Mouse (Mus musculus) midbrain, embryonic 10.5 days (tissue): ENCODE measurements around the gene Olfr1377. TPM values are rescaled to one million over a fixed set of nuclear protein-coding genes. Genes with fewer than 3 reads are reported as not detected.
"Not testable (repeated sequence)": the region's sequence is repeated elsewhere in the genome, so short reads cannot be mapped to it uniquely, and the experiment has no call there.

Experiments
- DNase-seq: peaks from one replicate; pipeline ENCODE4 v3.0.0-alpha.2; 2017; ENCODE audit warnings: low spot score
- H3K27ac ChIP-seq: fragments of 300-500 bp; sonication (generic); replicated peaks from 2 replicates; pipeline ENCODE4 v1.5.1; 2016; ENCODE audit warnings: mild to moderate bottlenecking
- H3K27me3 ChIP-seq: fragments of 300-500 bp; sonication (generic); 2 replicates; pipeline ENCODE4 v1.6.1; 2016; ENCODE audit warnings: low read depth, mild to moderate bottlenecking; ENCODE audit not compliant: poor library complexity, severe bottlenecking
- H3K36me3 ChIP-seq: fragments of 300-500 bp; sonication (generic); 2 replicates; pipeline ENCODE4 v1.6.1; 2016; ENCODE audit warnings: mild to moderate bottlenecking, moderate library complexity
- H3K4me1 ChIP-seq: fragments of 300-500 bp; sonication (generic); 2 replicates; pipeline ENCODE4 v1.6.1; 2016
- H3K4me3 ChIP-seq: fragments of 300-500 bp; sonication (generic); 2 replicates; pipeline ENCODE4 v1.5.1; 2016; ENCODE audit warnings: mild to moderate bottlenecking, moderate library complexity
- H3K9me3 ChIP-seq: fragments of 300-500 bp; sonication (generic); replicated peaks from 2 replicates; pipeline ENCODE4 v1.6.1; 2016; ENCODE audit warnings: mild to moderate bottlenecking
- WGBS: fragments of 180-500 bp; shearing (Covaris S2); methylation state at CpG from one replicate; pipeline ENCODE4 v1.1.7; 2016; 5-methylcytosine and 5-hydroxymethylcytosine counted together
- polyA plus RNA-seq: library from polyadenylated mRNA; unstranded; fragments of >200 nt; fragmentation: Nextera tagmentation; extraction: Ambion mirVana; gene quantifications from 2 replicates; pipeline ENCODE4 v1.2.1, GENCODE M21; 2016

The Olfr1377 gene
- polyA plus RNA-seq, 1 experiment from 2014 or later, result not detected

GRCm38 (mm10) chr11:51013936-51014335, 32.2 kb downstream of the Olfr1377 start, which contains the start of gene Olfr54:
Gene Olfr54, plus strand, starts transcription at chr11:51014236.
- Histone ChIP-seq H3K27ac (no peak within 1 kb of the TSS), H3K9me3 (no peaks in the 10 kb centered on the region), H3K4me3 (no peak within 1 kb of the TSS), H3K36me3 (no peaks in the 10 kb centered on the region), H3K4me1 (no peaks in the 10 kb centered on the region), H3K27me3 (no peaks in the 10 kb centered on the region)
- WGBS, result 81% methylated on average over 1 of the region's 1 CpGs
- DNase-seq, result no peak

GRCm38 (mm10) chr11:51016341-51016740, 34.6 kb downstream of the Olfr1377 start:
- Histone ChIP-seq H3K9me3 (no peaks in the 10 kb centered on the region), H3K36me3 (no peaks in the 10 kb centered on the region), H3K4me3 (no peak overlapping the region), H3K4me1 (no peaks in the 10 kb centered on the region), H3K27ac (no peak overlapping the region), H3K27me3 (no peaks in the 10 kb centered on the region)
- WGBS, result 61% methylated on average over 2 of the region's 2 CpGs
- DNase-seq, result no peak

GRCm38 (mm10) chr11:51026811-51027210, 45.0 kb downstream of the Olfr1377 start:
- H3K27me3 ChIP-seq, DNase-seq, H3K36me3 ChIP-seq, H3K4me3 ChIP-seq, H3K27ac ChIP-seq, H3K9me3 ChIP-seq, H3K4me1 ChIP-seq: not testable (repeated sequence)
- 86% methylated on average over 11 of the region's 11 CpGs for WGBS

- not testable (repeated sequence) for H3K9me3 ChIP-seq, H3K36me3 ChIP-seq, H3K4me1 ChIP-seq, DNase-seq, H3K27me3 ChIP-seq, H3K27ac ChIP-seq, H3K4me3 ChIP-seq
- 80% methylated on average over 8 of the region's 8 CpGs for WGBS
Observed at GRCm38 (mm10) chr11:51029381-51029780, 47.6 kb downstream of the Olfr1377 start.

GRCm38 (mm10) chr11:51030225-51030624, 48.5 kb downstream of the Olfr1377 start:
- Histone ChIP-seq H3K27ac (no peak overlapping the region), H3K4me3 (no peak overlapping the region), H3K9me3 (no peaks in the 10 kb centered on the region), H3K27me3 (no peaks in the 10 kb centered on the region), H3K36me3 (no peaks in the 10 kb centered on the region), H3K4me1 (no peaks in the 10 kb centered on the region)
- DNase-seq, result no peak
- 85% methylated on average over 2 of the region's 2 CpGs for WGBS

GRCm38 (mm10) chr11:51032851-51033250, 51.1 kb downstream of the Olfr1377 start:
- WGBS, result 17% methylated on average over 1 of the region's 1 CpGs
- no peak overlapping the region for H3K27ac ChIP-seq
- no peaks in the 10 kb centered on the region for H3K36me3 ChIP-seq
- peak; percentile 25 for DNase-seq
- H3K27me3 ChIP-seq, result no peaks in the 10 kb centered on the region
- no peak overlapping the region for H3K4me3 ChIP-seq
- no peaks in the 10 kb centered on the region for H3K9me3 ChIP-seq
- no peaks in the 10 kb centered on the region for H3K4me1 ChIP-seq

- H3K4me3 ChIP-seq, H3K27me3 ChIP-seq, DNase-seq, H3K27ac ChIP-seq, H3K4me1 ChIP-seq, H3K9me3 ChIP-seq, H3K36me3 ChIP-seq: not testable (repeated sequence)
Observed at GRCm38 (mm10) chr11:51034141-51034540, 52.4 kb downstream of the Olfr1377 start.

- Histone ChIP-seq H3K4me1 (no peaks in the 10 kb centered on the region), H3K4me3 (no peak overlapping the region), H3K36me3 (no peaks in the 10 kb centered on the region), H3K27me3 (no peaks in the 10 kb centered on the region), H3K27ac (no peak overlapping the region), H3K9me3 (no peaks in the 10 kb centered on the region)
- no peak for DNase-seq
- 93% methylated on average over 2 of the region's 2 CpGs for WGBS
Observed at GRCm38 (mm10) chr11:51035951-51036350, 54.2 kb downstream of the Olfr1377 start.

Other genes starting within 250 kb of the Olfr1377 start
- 29.4 and 37.8 TPM in 2 replicates for gene Zfp354c, start 154.2 kb upstream of the Olfr1377 start, polyA plus RNA-seq
- gene Zfp879, start 140.4 kb upstream of the Olfr1377 start, polyA plus RNA-seq, result 0.85 and 0.91 TPM in 2 replicates
- gene Grm6, start 131.3 kb upstream of the Olfr1377 start, polyA plus RNA-seq, result not detected in 2 replicates
- 12.8 and 17.6 TPM in 2 replicates for gene Zfp454, start 94.3 kb upstream of the Olfr1377 start, polyA plus RNA-seq
- gene Zfp2, start 65.8 kb upstream of the Olfr1377 start, polyA plus RNA-seq, result 25.1 and 29.9 TPM in 2 replicates
- 0.65 and 0.74 TPM in 2 replicates for gene Zfp354b, start 50.3 kb upstream of the Olfr1377 start, polyA plus RNA-seq
- not detected in 2 replicates for gene 4933414I15Rik, start 38.2 kb upstream of the Olfr1377 start, polyA plus RNA-seq
- gene Prop1, start 28.2 kb upstream of the Olfr1377 start, polyA plus RNA-seq, result not detected in 2 replicates
- gene Olfr1378, start 15.4 kb upstream of the Olfr1377 start, polyA plus RNA-seq, result not detected in 2 replicates
- not detected in 2 replicates for gene Olfr51, start 21.6 kb downstream of the Olfr1377 start, polyA plus RNA-seq
- not detected in 2 replicates for gene Olfr54, start 32.3 kb downstream of the Olfr1377 start, polyA plus RNA-seq
- not detected in 2 replicates for gene Olfr1375, start 66.1 kb downstream of the Olfr1377 start, polyA plus RNA-seq
- gene Zfp354a, start 77.3 kb downstream of the Olfr1377 start, polyA plus RNA-seq, result 10.2 and 10.8 TPM in 2 replicates
- not detected in 2 replicates for gene Gm12569, start 238.5 kb downstream of the Olfr1377 start, polyA plus RNA-seq